Mouse (Mus musculus) intestine, embryonic 16.5 days (tissue): ENCODE data around the gene Zfp459. TPM values are rescaled to one million over a fixed set of nuclear protein-coding genes. Genes with fewer than 3 reads are reported as not detected.
"Not testable (repeated sequence)": the region's sequence is repeated elsewhere in the genome, so short reads cannot be mapped to it uniquely, and the experiment has no call there.

Source experiments
- ATAC-seq: fragments of 200-750 bp; cut with Nextera tagmentation; 2 replicates; pipeline ENCODE4 v1.8.0; 2017; ENCODE audit warnings: moderate TSS enrichment, moderate library complexity
- H3K27ac ChIP-seq: fragments of 300-500 bp; sonication (generic); 2 replicates; pipeline ENCODE4 v1.5.1; 2014; ENCODE audit warnings: mild to moderate bottlenecking, low read length
- H3K27me3 ChIP-seq: fragments of 300-500 bp; sonication (generic); replicated peaks from 2 replicates; pipeline ENCODE4 v1.6.1; 2014; ENCODE audit warnings: low read length, control low read depth, mixed read lengths; ENCODE audit not compliant: control insufficient read depth, insufficient read depth
- H3K36me3 ChIP-seq: fragments of 300-500 bp; sonication (generic); 2 replicates; pipeline ENCODE4 v1.6.1; 2014; ENCODE audit warnings: low read length, control low read depth; ENCODE audit not compliant: control insufficient read depth, insufficient read depth
- H3K4me1 ChIP-seq: fragments of 300-500 bp; sonication (generic); 2 replicates; pipeline ENCODE4 v1.6.1; 2014; ENCODE audit warnings: low read length, control low read depth, mixed read lengths; ENCODE audit not compliant: control insufficient read depth, insufficient read depth
- H3K4me2 ChIP-seq: fragments of 300-500 bp; sonication (generic); 2 replicates; pipeline ENCODE4 v1.6.1; 2014; ENCODE audit warnings: low read depth, low read length, control low read depth
- H3K4me3 ChIP-seq: fragments of 300-500 bp; sonication (generic); 2 replicates; pipeline ENCODE4 v1.5.1; 2014; ENCODE audit warnings: mild to moderate bottlenecking, low read length
- H3K9ac ChIP-seq: fragments of 300-500 bp; sonication (generic); 2 replicates; pipeline ENCODE4 v1.6.1; 2014; ENCODE audit warnings: low read depth, low read length
- H3K9me3 ChIP-seq: fragments of 300-500 bp; sonication (generic); 2 replicates; pipeline ENCODE4 v1.6.1; 2016; ENCODE audit warnings: low read length, control low read depth; ENCODE audit not compliant: control insufficient read depth
- WGBS: fragments of 180-500 bp; shearing (Covaris S2); extraction: QIAGEN DNeasy Blood & Tissue Kit; methylation state at CpG from one replicate; pipeline ENCODE4 v1.1.7; 2014; 5-methylcytosine and 5-hydroxymethylcytosine counted together
- polyA plus RNA-seq: library from polyadenylated mRNA; unstranded; fragments of >200 nt; fragmentation: Nextera tagmentation; extraction: Ambion mirVana; gene quantifications from 2 replicates; pipeline ENCODE4 v1.2.1, GENCODE M21; 2015

Gene Zfp459
- polyA plus RNA-seq, 1 experiment from 2014 or later, result 2.3 TPM

- H3K36me3 ChIP-seq, result no peaks in the 10 kb centered on the region
- WGBS, result 33% methylated on average over 11 of the region's 11 CpGs
- peak overlapping the region; percentile 60 for H3K9ac ChIP-seq
- H3K27me3 ChIP-seq, result no peaks in the 10 kb centered on the region
- no peaks in the 10 kb centered on the region for H3K9me3 ChIP-seq
- H3K4me2 ChIP-seq, result peak overlapping the region; percentile 79
- peak; percentile 80 for ATAC-seq
- no peak overlapping the region for H3K27ac ChIP-seq
- H3K4me1 ChIP-seq, result no peaks in the 10 kb centered on the region; the same call in 1 of the 2 replicates
- H3K4me3 ChIP-seq, result peak overlapping the region; percentile 64
Observed at GRCm38 (mm10) chr13:67420558-67421206, 536 bp downstream of the Zfp459 start.

DNA sequence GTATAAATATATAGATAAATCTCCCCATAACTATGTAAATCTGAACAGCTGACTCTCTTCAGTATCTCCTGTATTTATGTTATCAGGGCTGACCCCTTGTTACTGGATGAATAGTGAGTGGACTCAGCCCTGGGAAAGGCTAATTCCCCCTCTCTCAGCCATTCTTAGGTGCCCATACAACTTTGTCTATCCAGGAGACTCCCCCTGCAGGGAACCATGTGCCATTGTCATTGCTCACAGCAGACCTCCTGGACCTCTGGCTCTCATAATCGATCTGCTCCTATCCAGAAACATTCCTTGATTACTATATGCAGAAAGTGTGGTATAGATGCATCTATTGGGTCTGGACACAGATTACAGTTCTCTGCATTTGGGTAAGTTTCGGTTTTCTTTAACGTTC, 4.4 kb downstream of the Zfp459 start:
- Histone ChIP-seq H3K27me3 (no peaks in the 10 kb centered on the region), H3K4me1 (no peaks in the 10 kb centered on the region; the same call in 1 of the 2 replicates), H3K9me3 (no peaks in the 10 kb centered on the region), H3K4me2 (no peak overlapping the region), H3K9ac (no peak overlapping the region), H3K36me3 (no peaks in the 10 kb centered on the region), H3K4me3 (no peak overlapping the region), H3K27ac (no peak overlapping the region)
- no peak for ATAC-seq
- 85% methylated on average over 3 of the region's 3 CpGs for WGBS

- H3K27me3 ChIP-seq, result no peaks in the 10 kb centered on the region
- ATAC-seq, result 0 out of 2 replicates have a peak, but pooled peaks have one; percentile 56
- no peak overlapping the region for H3K27ac ChIP-seq
- no peaks in the 10 kb centered on the region for H3K36me3 ChIP-seq
- no peaks in the 10 kb centered on the region for H3K9me3 ChIP-seq
- H3K4me2 ChIP-seq, result no peak overlapping the region
- H3K4me1 ChIP-seq, result no peaks in the 10 kb centered on the region; the same call in 1 of the 2 replicates
- WGBS, result 83% methylated on average over 6 of the region's 6 CpGs
- H3K4me3 ChIP-seq, result no peak overlapping the region
- no peak overlapping the region for H3K9ac ChIP-seq
Observed at GRCm38 (mm10) chr13:67415759-67416158, 5.5 kb downstream of the Zfp459 start.

GRCm38 (mm10) chr13:67413634-67414033, 7.6 kb downstream of the Zfp459 start:
- 69% methylated on average over 3 of the region's 3 CpGs for WGBS

GRCm38 (mm10) chr13:67399183-67399903, 21.9 kb downstream of the Zfp459 start, which contains the start of gene Zfp429:
Gene Zfp429 (minus strand): TSS chr13:67399819.
- not testable (repeated sequence) for H3K4me1 ChIP-seq, H3K27me3 ChIP-seq, H3K36me3 ChIP-seq, H3K9me3 ChIP-seq, H3K27ac ChIP-seq
- Histone ChIP-seq H3K9ac (peak within 1 kb of the TSS; percentile 75), H3K4me3 (peak within 1 kb of the TSS; percentile 67), H3K4me2 (peak within 1 kb of the TSS; percentile 58)
- ATAC-seq, result peak; percentile 99
- 3% methylated on average over 14 of the region's 16 CpGs for WGBS

More at GRCm38 (mm10) chr13:67413634-67414033, 7.6 kb downstream of the Zfp459 start:
- H3K27me3 ChIP-seq, ATAC-seq, H3K4me2 ChIP-seq, H3K9ac ChIP-seq, H3K4me1 ChIP-seq, H3K4me3 ChIP-seq, H3K9me3 ChIP-seq, H3K27ac ChIP-seq, H3K36me3 ChIP-seq: not testable (repeated sequence)

DNA sequence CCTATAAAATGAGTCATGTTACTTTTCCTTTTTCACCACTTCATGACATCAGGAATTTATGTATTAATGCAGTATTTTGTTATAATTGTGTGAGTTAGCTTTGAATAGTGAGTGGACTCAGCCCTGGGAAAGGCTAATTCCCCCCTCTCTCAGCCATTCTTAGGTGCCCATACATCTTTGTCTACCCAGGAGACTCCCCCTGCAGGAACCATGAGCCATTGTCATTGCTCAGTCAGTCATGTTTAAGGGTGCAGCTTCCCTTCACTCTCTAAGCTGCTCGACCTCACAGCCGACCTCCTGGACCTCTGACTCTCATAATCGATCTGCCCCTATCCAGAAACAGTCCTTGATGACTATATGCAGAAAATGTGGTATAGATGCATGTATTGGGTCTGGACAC, 45.0 kb downstream of the Zfp459 start:
- H3K27me3 ChIP-seq, H3K4me2 ChIP-seq, H3K4me3 ChIP-seq, H3K9me3 ChIP-seq, H3K4me1 ChIP-seq, ATAC-seq, H3K9ac ChIP-seq, H3K27ac ChIP-seq, H3K36me3 ChIP-seq: not testable (repeated sequence)
- WGBS, result 74% methylated on average over 3 of the region's 3 CpGs

- Histone ChIP-seq H3K4me2 (peak within 1 kb of the TSS; percentile 57), H3K9ac (peak within 1 kb of the TSS; percentile 65), H3K4me3 (peak within 1 kb of the TSS; percentile 67)
- H3K27me3 ChIP-seq, H3K9me3 ChIP-seq, H3K36me3 ChIP-seq, H3K4me1 ChIP-seq, H3K27ac ChIP-seq: not testable (repeated sequence)
- 12% methylated on average over 13 of the region's 15 CpGs for WGBS
- ATAC-seq, result peak; percentile 99
Observed at GRCm38 (mm10) chr13:67375050-67375911, 45.9 kb downstream of the Zfp459 start, which contains the start of the genes Gm28041 and Zfp456. Gene Gm28041 (minus strand): TSS chr13:67375733. Gene Zfp456 (minus strand): TSS chr13:67375810.

DNA sequence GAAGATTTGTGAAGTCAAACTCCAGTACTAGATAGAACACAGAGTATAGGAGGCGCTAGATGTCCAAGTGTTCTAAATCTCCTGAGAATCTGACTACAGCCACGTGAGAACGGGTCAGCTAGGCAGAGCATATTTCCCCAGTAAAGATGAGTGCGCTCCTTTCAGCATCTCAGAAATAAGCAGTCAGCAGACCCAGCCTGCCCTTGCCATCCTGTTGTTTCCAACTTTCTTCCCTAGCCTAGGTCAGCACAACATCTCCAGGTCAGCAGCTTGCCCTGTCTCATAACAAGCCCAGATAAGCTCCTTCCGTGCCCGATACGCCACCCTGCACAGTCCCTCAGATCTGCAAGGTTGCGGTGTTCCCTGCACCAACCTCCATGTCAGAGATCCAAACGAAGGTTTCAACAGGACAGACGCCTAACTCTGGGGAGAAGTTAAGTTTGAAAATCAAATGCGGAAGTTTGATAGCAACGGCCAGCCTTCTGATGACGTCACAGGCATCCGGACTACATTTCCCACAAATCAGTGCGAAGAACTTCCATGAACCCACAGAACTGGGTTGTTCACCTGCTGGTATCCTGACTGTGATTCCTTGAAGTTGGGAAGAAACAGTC, 61.0 kb downstream of the Zfp459 start, which contains the start of the genes Gm28044 and Zfp953:
Gene Gm28044, minus strand, starts transcription at position 406 of the 614 bp plus-strand sequence.
Gene Zfp953, minus strand, starts transcription at position 475 of the 614 bp plus-strand sequence.
- ATAC-seq, result peak; percentile 96
- H3K27me3 ChIP-seq, result no peaks in the 10 kb centered on the region
- peak within 1 kb of the TSS; percentile 51 for H3K4me2 ChIP-seq
- peak within 1 kb of the TSS; percentile 79 for H3K4me3 ChIP-seq
- H3K9me3 ChIP-seq, result no peaks in the 10 kb centered on the region
- H3K27ac ChIP-seq, result peak within 1 kb of the TSS; percentile 72
- H3K36me3 ChIP-seq, result no peaks in the 10 kb centered on the region
- H3K4me1 ChIP-seq, result peaks cover 3% of the 10 kb centered on the region; the same call in 1 of the 2 replicates
- under 1% methylated on average over 15 of the region's 15 CpGs for WGBS
- peak within 1 kb of the TSS; percentile 80 for H3K9ac ChIP-seq
